Mouse (Mus musculus): Measurements from ENCODE around the gene Arhgap21.

Arhgap21 gene

DNA sequence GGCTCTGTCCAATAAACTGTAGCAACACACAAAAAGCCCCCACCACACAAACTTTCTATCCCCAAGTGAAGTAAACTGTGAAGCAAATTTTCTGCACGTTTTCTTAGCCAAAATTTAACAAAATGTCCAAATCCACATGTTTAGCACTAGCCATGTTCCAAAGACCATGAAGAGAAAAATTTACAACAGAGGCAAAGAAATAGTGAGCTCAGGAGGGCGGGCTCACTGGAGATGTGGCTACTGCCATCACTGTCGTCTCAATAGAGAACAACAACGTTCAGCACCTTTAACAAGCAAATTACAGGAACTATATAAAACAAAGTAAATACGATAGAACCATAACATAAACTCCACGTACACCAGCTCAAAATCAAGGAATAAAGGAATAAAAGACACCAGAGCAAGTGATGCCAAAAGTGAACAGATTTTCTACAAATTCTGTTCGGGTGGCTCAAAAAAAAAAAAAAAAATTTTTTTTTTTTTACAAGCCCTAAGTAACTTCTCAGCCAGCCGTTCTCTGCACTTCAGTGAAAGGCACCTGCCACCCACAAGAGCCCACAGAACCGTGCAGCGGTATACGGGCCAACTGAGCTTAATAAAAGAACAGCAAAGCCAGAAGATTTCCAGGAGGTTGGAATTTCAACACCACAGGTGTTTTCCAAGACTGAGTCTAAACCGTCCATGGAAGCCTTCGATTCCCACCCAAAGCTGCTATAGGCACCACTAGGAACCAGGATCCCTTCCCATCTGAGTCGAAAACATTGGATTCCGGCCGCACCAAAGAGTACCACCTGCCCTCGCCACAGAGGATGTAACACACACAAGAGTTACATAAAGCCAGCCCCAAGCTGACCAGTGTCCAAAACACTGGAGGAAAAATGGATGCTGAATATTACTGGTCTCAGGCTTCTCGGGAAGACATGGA, 2.2 kb downstream of the Arhgap21 start:
- DNase-seq (ENCODE audit: low read depth) = peak; percentile 17

DNA sequence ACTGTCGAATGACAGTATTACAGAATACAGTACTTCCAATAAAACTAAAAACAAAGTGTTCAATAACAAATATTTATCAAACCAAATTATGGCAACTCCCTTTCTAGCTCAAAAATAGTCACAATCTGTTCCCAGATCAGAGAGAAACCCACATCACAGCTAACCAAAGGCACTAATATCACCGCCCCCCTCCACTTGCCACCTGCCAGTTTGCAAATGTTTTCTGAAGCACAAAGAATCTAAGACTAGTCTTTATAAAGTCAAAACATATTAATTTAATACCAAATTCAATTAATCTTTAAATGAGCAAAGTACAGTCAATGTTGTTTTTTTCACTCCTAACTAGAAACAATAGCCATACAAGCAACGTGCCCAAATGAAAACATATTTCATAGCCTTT, 3.3 kb downstream of the Arhgap21 start:
- no peak for DNase-seq (ENCODE audit: low read depth)

DNA sequence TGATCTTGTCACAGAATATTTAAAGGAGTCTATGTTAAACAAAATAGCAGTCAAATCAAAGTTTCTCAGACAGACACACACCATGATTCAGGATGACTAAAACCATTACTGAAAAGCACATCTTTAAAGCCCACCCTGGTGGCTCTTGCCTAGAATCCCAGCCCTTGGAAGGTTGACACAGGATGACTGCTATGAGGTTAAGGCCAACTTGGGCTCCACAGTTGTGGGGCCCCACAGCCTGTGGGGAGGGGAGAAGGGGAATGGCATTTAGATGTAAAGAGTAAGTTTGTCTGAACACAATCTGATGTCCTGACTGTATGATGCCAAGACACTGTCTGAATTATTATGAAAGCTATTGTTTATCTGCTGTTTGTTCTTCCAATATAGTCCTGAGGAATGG, 4.2 kb downstream of the Arhgap21 start:
- no peak for DNase-seq (ENCODE audit: low read depth)

DNA sequence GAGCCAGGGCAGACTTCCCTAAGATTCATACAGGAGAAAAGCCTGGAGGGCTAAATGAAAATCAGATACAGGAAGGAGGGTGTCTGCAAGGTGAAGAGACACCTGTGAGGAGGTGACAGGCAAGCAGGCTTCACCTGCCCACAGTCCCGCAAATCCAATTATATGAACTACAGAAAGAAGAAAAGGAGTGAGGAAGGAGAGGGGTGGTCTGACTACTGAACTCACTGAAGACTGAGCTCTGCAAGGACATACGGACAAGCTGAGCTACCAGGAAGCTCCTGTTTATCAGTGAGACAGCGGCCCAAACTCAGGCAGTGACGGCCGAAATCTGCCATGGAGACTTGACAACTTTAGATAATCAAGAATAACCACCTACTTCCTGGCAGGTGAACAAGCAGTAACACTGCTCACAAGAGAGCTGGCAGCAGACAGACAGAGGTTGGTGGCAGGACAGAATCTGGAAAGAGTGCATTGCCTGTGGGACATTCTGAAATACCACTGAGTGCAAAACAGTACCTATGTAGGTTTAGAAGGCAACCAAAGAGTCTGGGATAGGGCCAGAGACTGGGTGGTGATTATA, 5.4 kb downstream of the Arhgap21 start:
- DNase-seq (ENCODE audit: low read depth) = no peak

DNA sequence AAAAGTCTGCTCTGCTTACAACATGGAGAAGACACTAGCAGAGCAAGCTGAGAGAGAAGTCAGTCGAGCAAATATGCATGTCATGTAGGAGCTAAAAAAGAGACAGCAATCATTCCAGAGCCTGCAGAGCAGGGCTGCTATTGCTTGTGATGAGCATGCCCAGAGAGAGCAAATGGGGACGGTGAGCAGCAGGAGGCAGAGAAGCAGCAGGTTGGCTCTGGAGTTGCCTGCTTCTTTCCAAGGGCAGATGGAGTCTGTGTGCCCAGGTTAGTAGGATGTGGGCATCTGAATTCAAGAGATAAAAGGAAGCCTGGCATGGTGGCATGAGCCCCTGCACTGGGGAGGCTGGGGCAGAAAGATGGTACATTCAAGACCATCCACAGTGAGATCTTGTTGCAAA, 6.4 kb downstream of the Arhgap21 start:
- no peak for DNase-seq (ENCODE audit: low read depth)

DNA sequence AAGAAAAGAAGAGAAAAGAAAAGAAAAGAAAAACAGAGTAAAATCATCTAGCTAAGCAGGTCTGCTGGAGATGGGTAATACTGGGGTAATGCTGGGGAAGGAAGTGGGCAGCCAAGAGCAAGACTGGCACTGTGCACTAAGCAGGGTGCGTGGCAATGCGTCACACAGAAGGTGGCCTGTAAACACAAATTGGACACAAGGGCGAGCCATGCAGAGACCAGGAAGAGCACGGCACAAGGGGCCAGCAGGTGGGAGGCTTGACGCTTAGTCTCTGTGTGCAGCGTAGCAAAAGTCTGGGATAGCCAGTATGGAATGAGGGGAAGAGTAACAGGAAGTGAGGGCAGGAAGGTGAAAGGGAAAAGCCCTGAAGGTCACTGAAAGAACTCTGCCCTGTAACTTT, 6.9 kb downstream of the Arhgap21 start:
- no peak for DNase-seq (ENCODE audit: low read depth)

DNA sequence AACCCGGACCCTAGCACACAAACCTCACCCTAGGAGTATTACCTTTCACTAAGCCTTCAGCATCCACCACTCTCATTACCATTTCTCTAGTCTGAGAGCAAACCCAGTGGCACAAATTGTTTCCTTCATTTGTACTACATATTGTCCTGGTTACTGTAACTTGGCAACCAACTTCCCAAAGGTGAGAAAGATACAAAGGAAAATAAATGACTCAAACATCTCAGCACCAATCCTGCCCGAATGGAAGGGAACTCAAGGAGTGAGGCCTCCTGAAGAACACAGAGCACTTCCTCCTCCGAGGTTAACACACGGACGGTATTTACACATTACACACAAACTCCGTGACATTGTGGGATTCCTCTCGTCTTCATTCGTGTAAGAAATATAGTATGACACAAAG, 7.4 kb downstream of the Arhgap21 start:
- DNase-seq (ENCODE audit: low read depth) = no peak

DNA sequence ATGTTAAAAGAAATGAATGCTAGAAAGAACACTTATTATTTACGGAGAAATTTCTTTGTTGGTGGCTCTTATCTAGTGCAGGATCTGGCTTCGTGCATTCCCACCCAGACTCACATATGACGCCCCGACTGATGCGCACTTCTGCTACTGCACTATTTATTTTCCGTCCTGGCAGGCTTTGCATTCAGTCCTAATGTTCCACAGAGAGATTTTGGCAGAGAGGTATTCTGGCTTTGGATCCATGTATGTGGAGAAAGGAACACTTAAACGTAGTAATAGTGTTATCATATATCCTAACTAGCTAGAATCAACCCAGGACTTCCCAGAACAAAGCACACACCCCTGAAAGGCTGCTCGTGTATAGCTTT, 8.0 kb downstream of the Arhgap21 start:
- no peak for DNase-seq (ENCODE audit: low read depth)

DNA sequence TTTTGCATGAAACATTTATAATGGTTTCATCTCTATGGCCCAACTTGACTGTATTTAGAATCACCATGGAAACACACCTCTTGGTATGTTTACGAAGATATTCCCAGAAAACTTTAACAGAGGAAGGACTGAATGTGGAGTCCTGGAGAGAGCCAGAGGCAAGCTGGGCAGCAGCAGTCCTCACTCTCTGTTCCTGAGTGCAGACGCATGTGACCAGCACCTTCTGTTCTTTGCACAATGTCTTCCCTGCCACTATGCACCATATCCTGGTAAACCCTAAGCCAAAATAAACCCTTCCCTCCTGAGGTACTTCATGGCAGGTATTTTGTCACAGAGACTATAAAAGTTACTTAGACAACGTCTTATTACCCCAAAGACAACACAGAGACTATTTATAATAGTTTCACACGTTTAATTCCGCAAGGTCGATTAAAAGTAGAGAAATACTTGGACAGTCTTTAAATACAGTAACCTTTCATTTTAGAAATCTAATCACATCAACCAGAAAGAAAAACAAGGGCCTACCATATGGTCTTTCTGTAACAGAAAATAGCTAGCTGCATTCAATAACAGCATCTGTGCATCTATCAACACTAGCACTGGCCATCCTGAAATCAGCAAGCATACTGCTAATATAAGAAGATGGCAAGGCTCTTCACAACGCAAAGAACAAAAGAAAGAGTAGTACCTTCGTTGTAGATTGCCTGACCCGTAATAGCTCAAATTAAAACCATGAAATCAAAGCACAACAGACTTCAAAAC, 8.6 kb downstream of the Arhgap21 start:
- no peak for DNase-seq (ENCODE audit: low read depth)

DNA sequence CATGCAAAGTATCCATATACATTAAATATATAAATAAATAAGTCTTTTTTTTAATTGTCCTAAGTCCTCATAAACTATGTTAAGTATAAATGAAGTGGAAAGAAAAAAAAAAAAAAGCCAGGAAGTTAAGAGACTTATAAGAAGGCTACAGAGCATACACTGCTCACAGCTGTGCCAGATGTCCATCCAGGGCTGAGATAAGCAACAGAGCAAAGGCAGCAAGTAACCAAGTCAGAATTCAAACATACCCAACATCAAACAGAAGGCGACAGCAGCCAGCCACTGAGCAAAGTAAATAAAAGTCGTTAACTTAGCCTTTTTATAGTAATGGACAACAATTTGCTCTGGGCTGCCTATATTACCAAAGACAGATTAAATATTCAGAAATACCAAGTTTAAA, 9.6 kb downstream of the Arhgap21 start:
- DNase-seq (ENCODE audit: low read depth) = no peak

DNA sequence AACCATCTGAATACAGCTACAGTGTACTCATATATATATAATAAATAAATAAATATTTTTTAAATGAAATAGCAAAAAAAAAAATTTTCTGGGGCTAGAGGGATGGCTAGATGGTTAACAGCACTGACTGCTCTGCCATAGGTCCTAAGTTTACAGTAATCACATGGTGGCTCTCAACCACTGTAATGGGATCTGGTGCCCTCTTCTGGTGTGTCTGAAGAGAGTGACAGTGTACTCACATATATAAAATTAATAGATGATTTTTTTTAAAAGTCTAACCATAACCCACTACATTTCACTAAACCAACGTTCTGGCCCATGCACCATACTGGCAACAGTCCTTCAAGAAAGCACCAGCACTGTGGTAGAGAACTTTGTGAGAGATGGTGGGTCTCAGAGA, 10.7 kb downstream of the Arhgap21 start:
- DNase-seq (ENCODE audit: low read depth) = no peak

DNA sequence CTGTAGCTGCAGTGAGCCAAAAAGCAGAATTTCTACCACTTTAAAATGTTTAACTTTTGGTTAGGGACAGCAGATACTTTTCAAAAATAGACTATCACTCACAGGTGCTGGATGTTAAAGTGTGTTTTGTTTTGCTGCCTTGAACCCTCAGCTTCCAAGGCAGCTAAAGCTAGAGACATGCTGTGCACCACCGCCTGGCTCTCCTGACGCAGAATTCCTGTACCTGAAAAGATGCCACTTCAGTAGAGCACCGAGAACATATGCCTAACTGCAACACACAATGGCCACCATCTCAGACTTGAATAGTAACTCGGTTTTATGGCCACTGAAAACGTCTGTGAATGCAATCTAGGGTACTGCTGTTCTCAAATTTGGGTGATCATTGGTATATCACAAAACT, 12.0 kb downstream of the Arhgap21 start:
- no peak for DNase-seq (ENCODE audit: low read depth)

DNA sequence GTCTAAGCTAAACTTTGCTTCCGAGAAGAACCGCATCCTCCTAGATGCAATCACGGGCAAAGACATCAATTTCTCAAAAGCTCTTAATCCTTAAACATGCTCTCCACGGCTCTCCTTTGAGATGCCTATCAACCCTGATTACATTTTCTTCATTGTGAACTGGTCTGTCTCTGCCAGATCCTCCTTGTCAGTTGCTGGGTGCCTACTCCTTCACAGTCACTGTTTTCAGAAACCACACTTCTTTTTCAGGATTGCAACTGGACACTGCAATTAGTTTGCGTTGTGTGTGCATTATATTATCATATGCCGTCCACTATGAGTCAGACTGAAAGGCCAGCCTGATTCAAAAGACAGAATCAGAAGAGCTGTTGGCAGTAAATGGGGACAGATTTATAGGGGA, 12.7 kb downstream of the Arhgap21 start:
- no peak for DNase-seq (ENCODE audit: low read depth)

DNA sequence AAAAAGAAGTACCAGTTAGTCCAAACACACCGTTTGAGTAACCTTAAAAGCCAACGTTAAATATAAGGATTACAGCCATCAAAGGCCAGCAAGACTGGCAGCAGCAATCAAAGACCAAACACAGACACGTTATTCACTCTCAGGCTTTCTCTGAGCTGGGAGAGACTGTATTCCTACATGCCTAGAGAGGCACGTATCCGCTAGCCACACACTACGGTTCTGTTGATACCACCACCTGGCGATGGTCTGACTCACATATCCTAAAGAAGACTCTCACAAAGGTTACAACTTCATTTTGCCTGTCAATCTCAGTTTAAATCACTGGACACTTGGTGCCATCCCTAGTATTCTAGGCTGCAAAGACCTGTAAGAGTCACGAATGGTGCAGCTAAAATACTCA, 13.3 kb downstream of the Arhgap21 start:
- DNase-seq (ENCODE audit: low read depth) = no peak

DNA sequence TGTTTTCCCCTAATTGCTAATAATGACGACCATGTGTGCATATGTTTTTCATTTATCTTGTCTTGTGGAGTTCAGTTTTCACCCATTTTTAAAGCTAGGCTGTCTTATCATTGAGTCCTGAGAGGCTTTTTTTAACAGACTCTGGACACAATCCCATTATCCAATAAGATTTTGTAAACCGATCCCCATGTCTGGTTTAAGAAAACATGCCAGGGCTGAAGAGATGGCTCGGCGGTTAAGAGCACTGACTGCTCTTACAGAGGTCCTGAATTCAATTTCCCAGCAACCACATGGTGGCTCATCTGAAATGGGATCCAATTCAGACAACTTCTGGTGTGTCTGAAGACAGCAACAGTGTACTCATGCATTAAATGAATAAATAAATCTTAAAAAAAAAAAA, 16.0 kb downstream of the Arhgap21 start:
- DNase-seq (ENCODE audit: low read depth) = peak; percentile 63

DNA sequence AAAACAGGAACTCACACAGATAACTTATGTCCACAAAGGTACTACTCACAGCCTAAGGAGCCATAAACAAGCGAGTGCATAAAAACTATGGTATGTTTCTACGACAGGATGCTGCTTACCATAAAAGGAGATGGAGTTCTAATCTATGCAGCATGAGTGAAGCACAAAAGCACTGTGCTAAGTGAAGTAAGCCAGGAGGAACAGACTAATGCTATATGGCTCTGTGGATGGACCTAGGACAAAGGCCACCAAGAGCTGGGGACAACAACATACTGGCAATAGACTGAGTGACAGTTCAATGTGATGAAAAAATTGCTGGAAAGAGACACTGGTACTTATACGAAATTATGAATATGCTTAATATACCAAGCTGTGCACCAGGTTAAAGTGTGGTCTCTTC, 19.5 kb downstream of the Arhgap21 start:
- no peak for DNase-seq (ENCODE audit: low read depth)

DNA sequence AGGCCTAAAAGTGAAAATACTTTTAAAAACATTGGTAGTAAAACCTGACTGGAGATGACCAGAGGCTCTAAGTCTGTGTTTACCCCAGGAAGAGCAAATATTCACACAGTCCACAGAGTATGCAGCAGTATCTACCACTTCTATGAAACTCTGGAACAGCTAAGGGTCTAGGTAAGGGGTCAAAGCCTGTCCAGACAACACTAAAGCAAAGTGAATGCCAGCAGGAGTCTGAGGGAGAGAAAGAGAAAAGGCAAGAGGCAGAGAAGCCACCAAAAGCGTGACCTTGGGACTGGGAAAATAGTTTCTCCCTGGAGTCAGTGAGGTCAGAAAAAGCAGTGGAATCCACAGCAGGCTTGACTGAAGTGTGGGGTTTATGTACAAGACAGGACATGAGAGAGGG, 21.6 kb downstream of the Arhgap21 start:
- DNase-seq (ENCODE audit: low read depth) = no peak

DNA sequence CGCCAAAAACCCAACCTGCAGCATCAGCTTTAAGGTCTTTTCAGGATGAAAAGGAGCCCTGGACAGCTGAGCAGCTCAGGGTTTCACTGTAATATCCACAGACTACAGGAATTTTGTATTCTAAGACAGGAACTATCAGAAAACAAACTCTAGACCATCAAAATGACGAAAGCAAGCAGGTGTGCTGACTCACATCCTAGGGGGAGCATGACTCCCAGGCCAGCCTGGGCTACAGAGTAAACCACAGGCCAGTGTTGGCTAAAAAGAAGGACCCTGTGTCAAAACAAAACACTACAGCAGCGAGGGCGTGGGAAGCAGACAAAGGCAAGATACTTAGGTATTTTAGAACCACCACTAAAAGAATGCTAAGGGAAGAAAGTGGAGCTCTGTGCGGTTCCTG, 23.1 kb downstream of the Arhgap21 start:
- no peak for DNase-seq (ENCODE audit: low read depth)

DNA sequence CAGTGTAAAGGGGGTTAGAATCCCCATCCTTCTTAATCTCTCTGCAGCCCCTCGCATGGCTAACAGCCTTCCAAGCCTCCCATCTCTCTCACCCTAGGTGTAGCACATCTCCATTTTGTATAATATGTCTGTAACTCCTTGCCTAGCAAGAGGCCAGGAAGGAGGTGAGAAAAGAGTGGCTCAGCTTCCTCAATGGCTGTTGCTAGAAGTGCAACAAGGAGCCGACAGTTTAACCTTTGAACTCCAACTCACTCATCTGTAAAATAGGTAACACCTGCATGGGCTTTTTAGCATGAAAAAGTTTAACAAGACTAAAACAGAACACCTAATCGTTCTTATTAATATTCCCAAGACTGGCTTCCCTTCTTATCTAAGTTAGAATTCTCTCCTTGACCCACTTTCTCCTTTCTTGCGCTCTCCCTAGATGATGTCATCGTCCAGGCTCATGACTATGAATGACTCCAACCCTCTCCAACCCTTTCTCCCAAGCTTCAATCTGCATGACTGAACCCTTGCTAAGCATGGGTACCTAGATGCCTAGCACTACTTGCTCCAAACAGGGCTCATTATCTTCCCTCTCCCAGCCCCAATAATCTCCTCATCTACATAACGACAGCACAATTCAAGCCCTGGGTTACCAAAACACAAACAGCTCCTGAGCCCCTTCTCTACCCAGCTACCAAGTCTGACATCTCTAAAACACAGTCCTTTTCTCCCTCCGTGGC, 24.8 kb downstream of the Arhgap21 start:
- peak; percentile 31 for DNase-seq (ENCODE audit: low read depth)

DNA sequence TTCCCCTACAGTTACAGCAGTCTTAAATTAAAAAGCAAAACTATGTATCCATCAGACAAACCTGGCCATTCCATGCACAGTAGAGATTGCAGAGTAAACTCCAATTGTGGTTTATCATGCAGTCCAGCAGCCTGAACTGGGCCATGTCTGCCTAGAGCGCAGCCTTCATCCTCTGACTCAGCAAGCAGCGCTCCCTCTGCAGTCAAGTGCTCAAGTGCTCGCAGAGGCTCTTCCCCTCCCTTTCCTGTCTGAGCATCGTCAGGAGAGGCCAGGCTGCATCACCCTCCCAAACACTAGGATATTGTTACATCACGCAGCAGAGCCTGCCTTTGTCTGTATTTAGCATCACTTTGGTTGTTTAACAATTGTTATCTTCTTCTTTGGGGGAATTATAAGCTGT, 25.5 kb downstream of the Arhgap21 start:
- peak; percentile 79 for DNase-seq (ENCODE audit: low read depth)

DNA sequence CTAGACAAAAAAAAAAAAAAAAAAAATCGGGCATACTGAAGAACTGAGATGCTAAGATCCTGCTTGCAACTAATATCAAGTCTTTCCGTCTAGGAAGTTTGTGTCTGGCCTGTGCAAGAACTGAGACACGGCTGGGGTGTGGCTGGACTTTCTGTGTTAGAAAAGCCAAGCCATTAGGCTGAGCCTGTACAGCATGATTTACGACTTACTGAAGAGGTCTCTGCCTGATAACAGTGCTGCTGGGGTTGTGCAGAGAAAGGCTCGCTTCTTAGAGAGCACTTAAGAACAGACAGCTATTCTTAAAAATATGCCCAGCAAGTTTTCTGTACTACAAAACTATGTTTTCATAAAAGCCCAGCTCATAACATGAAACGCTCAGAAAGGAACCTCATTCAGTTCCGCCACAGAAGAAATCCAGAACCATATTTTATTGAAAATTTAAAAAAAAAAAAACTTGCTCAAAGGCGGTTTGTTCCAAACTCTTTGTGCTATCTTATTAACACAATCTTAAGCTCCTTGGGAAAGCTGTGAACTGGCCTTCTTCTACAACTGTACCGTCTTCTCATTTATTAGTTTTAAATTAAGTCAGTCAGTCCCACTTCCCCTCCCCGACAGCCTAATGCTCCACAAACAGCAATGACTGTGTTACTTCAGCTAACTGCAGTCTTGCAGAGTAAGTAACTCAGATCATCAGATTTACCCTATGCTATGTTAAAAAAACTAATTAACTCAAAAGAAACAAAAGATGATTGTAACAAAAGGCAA, 26.1 kb downstream of the Arhgap21 start:
- peak; percentile 40 for DNase-seq (ENCODE audit: low read depth)

DNA sequence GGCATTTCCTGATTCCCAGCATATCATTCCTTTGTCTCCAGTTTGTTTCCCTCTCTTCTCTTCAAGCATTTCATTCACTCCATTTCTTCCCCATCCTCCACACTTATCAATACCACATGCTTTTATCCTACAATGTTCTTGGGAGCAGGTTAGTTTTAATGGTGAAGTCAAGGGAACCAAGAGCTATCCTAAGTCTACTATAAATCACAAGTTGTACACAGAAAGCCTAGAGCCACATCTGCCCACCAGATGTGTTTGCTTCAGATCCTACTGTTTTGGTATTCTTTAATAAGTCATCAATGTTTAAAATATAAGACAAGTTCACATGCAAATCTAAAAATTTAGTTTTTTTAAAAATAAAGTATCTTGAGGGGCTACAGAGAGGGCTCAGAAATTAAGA, 27.6 kb downstream of the Arhgap21 start:
- DNase-seq (ENCODE audit: low read depth) = peak; percentile 27

Data from NIH3T3 (cell line).